ENCODE assay signal across 13 mouse cellular contexts in genomic region chr7:116681268-116681667, GRCm38 (mm10).
DNase-seq lines count a peak whose midpoint lies in the region; ATAC-seq and TF ChIP-seq lines count a peak whose summit lies in the region.
"Had no signal": no experiment of that assay in that cellular context is flagged by ENCODE, and none has a peak within 500 bp of the region (broad histone marks: within the 10 kb centered on the region; RNA-seq: fewer than 3 reads in every experiment).

No protein-coding gene starts in this region.

- H3K9me3 ChIP-seq in intestine, embryonic 15.5 days: no peaks in the 10 kb centered on the region
- no peaks in the 10 kb centered on the region for H3K9me3 ChIP-seq in intestine, postnatal 0 days (ENCODE audit: control insufficient read depth)
- no peaks in the 10 kb centered on the region for H3K9me3 ChIP-seq in midbrain, postnatal 0 days (ENCODE audit: low read length)
- no peaks in the 10 kb centered on the region for H3K9me3 ChIP-seq in midbrain, embryonic 16.5 days (replicated peaks; ENCODE audit: control insufficient read depth, low read length, poor library complexity, severe bottlenecking)
- H3K9me3 ChIP-seq: midbrain, embryonic 10.5 days had no signal

- no peak overlapping the region for H3K9ac ChIP-seq in intestine, embryonic 15.5 days
- no peak overlapping the region for H3K9ac ChIP-seq in intestine, postnatal 0 days (ENCODE audit: low read depth, low read length)
- H3K9ac ChIP-seq in midbrain, postnatal 0 days (replicated peaks; ENCODE audit: low read length, poor library complexity, severe bottlenecking): no peak overlapping the region
- no peak overlapping the region for H3K9ac ChIP-seq in midbrain, embryonic 16.5 days (ENCODE audit: low read depth, low read length)

- peak; percentile 75 for DNase-seq in midbrain, postnatal 0 days (ENCODE audit: low spot score)
- peak; percentile 34 for DNase-seq in layer of hippocampus, adult 9-11 months
- DNase-seq in testis, postnatal 14 days (ENCODE audit: low spot score): no peak
- DNase-seq in urinary bladder, postnatal 36 days (ENCODE audit: low spot score in 2 of 2): no peak
- DNase-seq: cerebellum, adult 9-11 months; gastrocnemius, postnatal 25 days; lung, postnatal 10 days; thymus, postnatal 25 days had no signal

- TF ChIP-seq CTCF in intestine, postnatal 0 days (IDR thresholded peaks at IDR 0.05; ENCODE audit: low read depth): no peak
- TF ChIP-seq CTCF in midbrain, postnatal 0 days (IDR thresholded peaks at IDR 0.05): no peak

- no peaks in the 10 kb centered on the region for H3K27me3 ChIP-seq in intestine, embryonic 15.5 days (replicated peaks)
- no peaks in the 10 kb centered on the region for H3K27me3 ChIP-seq in intestine, postnatal 0 days (replicated peaks; ENCODE audit: control insufficient read depth, insufficient read depth, low read length)
- no peaks in the 10 kb centered on the region for H3K27me3 ChIP-seq in midbrain, postnatal 0 days (ENCODE audit: insufficient read depth, low read length)
- no peaks in the 10 kb centered on the region for H3K27me3 ChIP-seq in midbrain, embryonic 16.5 days (ENCODE audit: control insufficient read depth, insufficient read depth, low read depth, low read length)

- no peaks in the 10 kb centered on the region for H3K4me1 ChIP-seq in intestine, embryonic 15.5 days (replicated peaks)
- no peaks in the 10 kb centered on the region for H3K4me1 ChIP-seq in intestine, postnatal 0 days (replicated peaks; ENCODE audit: control insufficient read depth, insufficient read depth, low read length)
- H3K4me1 ChIP-seq in midbrain, postnatal 0 days (ENCODE audit: insufficient read depth, low read length): no peaks in the 10 kb centered on the region
- no peaks in the 10 kb centered on the region for H3K4me1 ChIP-seq in midbrain, embryonic 16.5 days (ENCODE audit: control insufficient read depth, insufficient read depth, low read length)
- H3K4me1 ChIP-seq: midbrain, embryonic 10.5 days had no signal

- H3K4me2 ChIP-seq in intestine, embryonic 15.5 days (replicated peaks): no peak overlapping the region
- H3K4me2 ChIP-seq in intestine, postnatal 0 days (replicated peaks; ENCODE audit: low read depth): no peak overlapping the region
- no peak overlapping the region for H3K4me2 ChIP-seq in midbrain, postnatal 0 days (ENCODE audit: low read depth, low read length, poor library complexity, severe bottlenecking)
- no peak overlapping the region for H3K4me2 ChIP-seq in midbrain, embryonic 16.5 days (ENCODE audit: low read length)

- no peaks in the 10 kb centered on the region for H3K36me3 ChIP-seq in intestine, embryonic 15.5 days
- H3K36me3 ChIP-seq in intestine, postnatal 0 days (ENCODE audit: control insufficient read depth, insufficient read depth): no peaks in the 10 kb centered on the region
- H3K36me3 ChIP-seq in midbrain, postnatal 0 days (ENCODE audit: insufficient read depth, low read length): no peaks in the 10 kb centered on the region
- H3K36me3 ChIP-seq in midbrain, embryonic 16.5 days (ENCODE audit: control insufficient read depth, insufficient read depth, low read length): no peaks in the 10 kb centered on the region
- H3K36me3 ChIP-seq: midbrain, embryonic 10.5 days had no signal

- no peak overlapping the region for H3K27ac ChIP-seq in intestine, embryonic 15.5 days
- H3K27ac ChIP-seq in intestine, postnatal 0 days (ENCODE audit: low read depth, low read length): no peak overlapping the region
- no peak overlapping the region for H3K27ac ChIP-seq in midbrain, postnatal 0 days (ENCODE audit: low read depth, low read length)
- no peak overlapping the region for H3K27ac ChIP-seq in midbrain, embryonic 16.5 days (ENCODE audit: low read length)
- H3K27ac ChIP-seq: midbrain, embryonic 10.5 days had no signal

- no peak overlapping the region for H3K4me3 ChIP-seq in intestine, embryonic 15.5 days (replicated peaks)
- H3K4me3 ChIP-seq in intestine, postnatal 0 days (ENCODE audit: low read depth, low read length): no peak overlapping the region
- no peak overlapping the region for H3K4me3 ChIP-seq in midbrain, postnatal 0 days (ENCODE audit: low read depth, low read length)
- no peak overlapping the region for H3K4me3 ChIP-seq in midbrain, embryonic 16.5 days (ENCODE audit: low read depth, low read length)
- H3K4me3 ChIP-seq: midbrain, embryonic 10.5 days had no signal

- WGBS in intestine, embryonic 15.5 days: 19% methylated on average over 8 of the region's 8 CpGs
- 28% methylated on average over 8 of the region's 8 CpGs for WGBS in intestine, postnatal 0 days
- 56% methylated on average over 8 of the region's 8 CpGs for WGBS in midbrain, postnatal 0 days
- WGBS in midbrain, embryonic 16.5 days: 52% methylated on average over 8 of the region's 8 CpGs

- peak; percentile 25; the same call in 1 of the 2 replicates for ATAC-seq in intestine, embryonic 15.5 days
- no peak for ATAC-seq in intestine, postnatal 0 days
- no peak for ATAC-seq in midbrain, postnatal 0 days (ENCODE audit: low FRiP score)
- no peak for ATAC-seq in midbrain, embryonic 16.5 days
- ATAC-seq: inflammation-experienced regulatory T-cells, adult 6 months had no signal

Comparison
In these comparisons a context has a peak if more than half of its experiments do, and no peak if none do; other contexts are left out.
1. DNase-seq: peak in midbrain, postnatal 0 days (single experiment) and layer of hippocampus, adult 9-11 months (single experiment); none in testis, postnatal 14 days (single experiment) and urinary bladder, postnatal 36 days (0 of 2).